16 mouse cellular contexts compared by ENCODE assay signal in genomic region chr4:113764182-113764581, GRCm38 (mm10).
"Had no signal": no experiment of that assay in that cellular context is flagged by ENCODE, and none has a peak within 500 bp of the region (broad histone marks: within the 10 kb centered on the region; RNA-seq: fewer than 3 reads in every experiment).

No protein-coding gene starts in this region.

- H3K27me3 ChIP-seq: neural tube, embryonic 13.5 days; neural tube, embryonic 15.5 days; stomach, embryonic 15.5 days had no signal

- H3K4me3 ChIP-seq: neural tube, embryonic 13.5 days; neural tube, embryonic 15.5 days; stomach, embryonic 15.5 days had no signal

- H3K27ac ChIP-seq: neural tube, embryonic 13.5 days; neural tube, embryonic 15.5 days; stomach, embryonic 15.5 days; stomach, postnatal 0 days had no signal

- H3K4me2 ChIP-seq: neural tube, embryonic 13.5 days; neural tube, embryonic 15.5 days; stomach, embryonic 15.5 days had no signal

- H3K9me3 ChIP-seq: neural tube, embryonic 15.5 days; stomach, embryonic 15.5 days had no signal

- H3K36me3 ChIP-seq: neural tube, embryonic 13.5 days; neural tube, embryonic 15.5 days; stomach, embryonic 15.5 days had no signal

- H3K9ac ChIP-seq: neural tube, embryonic 13.5 days; neural tube, embryonic 15.5 days; stomach, embryonic 15.5 days had no signal

- H3K4me1 ChIP-seq: neural tube, embryonic 13.5 days; neural tube, embryonic 15.5 days; stomach, embryonic 15.5 days had no signal

- DNase-seq: retina, postnatal 1 day; right cerebral cortex, adult 18-20 months; right cerebral cortex, postnatal 14 days; right cerebral cortex, postnatal 25 days; right cerebral cortex, postnatal 4 days; spleen, adult 18-20 months; thymus, adult 18-20 months; thymus, adult 2 months; thymus, postnatal 14 days; thymus, postnatal 25 days; thymus, postnatal 36 days; thymus, postnatal 4 days had no signal
